Mouse (Mus musculus) kidney, adult 9 months (tissue): ENCODE data around the gene Ube2q2.
"Not testable (repeated sequence)": the region's sequence is repeated elsewhere in the genome, so short reads cannot be mapped to it uniquely, and the experiment has no call there.

Source experiments
- DNase-seq: peaks from one replicate; pipeline ENCODE4 v3.0.0; 2022

Gene Ube2q2

GRCm38 (mm10) chr9:55243280-55243679 lies 94.6 kb downstream of the Ube2q2 start:
- DNase-seq: no peak

GRCm38 (mm10) chr9:55244079-55244478 lies 95.4 kb downstream of the Ube2q2 start:
- no peak for DNase-seq

- not testable (repeated sequence) for DNase-seq
Measured at GRCm38 (mm10) chr9:55245057-55245750, 96.5 kb downstream of the Ube2q2 start.

- no peak for DNase-seq
Measured at GRCm38 (mm10) chr9:55246440-55246839, 97.8 kb downstream of the Ube2q2 start.

GRCm38 (mm10) chr9:55246918-55247317 lies 98.3 kb downstream of the Ube2q2 start:
- DNase-seq: no peak

- no peak for DNase-seq
Measured at GRCm38 (mm10) chr9:55248465-55248864, 99.8 kb downstream of the Ube2q2 start.

- peak; percentile 66 for DNase-seq
Measured at GRCm38 (mm10) chr9:55250595-55251247, 102.1 kb downstream of the Ube2q2 start.

GRCm38 (mm10) chr9:55252097-55252496 lies 103.4 kb downstream of the Ube2q2 start:
- not testable (repeated sequence) for DNase-seq

GRCm38 (mm10) chr9:55253849-55254248 lies 105.2 kb downstream of the Ube2q2 start:
- no peak for DNase-seq

GRCm38 (mm10) chr9:55255056-55255455 lies 106.4 kb downstream of the Ube2q2 start:
- no peak for DNase-seq

GRCm38 (mm10) chr9:55255604-55256003 lies 107.0 kb downstream of the Ube2q2 start:
- DNase-seq: no peak

GRCm38 (mm10) chr9:55257105-55257504 lies 108.5 kb downstream of the Ube2q2 start:
- DNase-seq: no peak
